Mouse (Mus musculus): ENCODE data around the gene Rasgrp4. TPM values are rescaled to one million over a fixed set of nuclear protein-coding genes. Genes with fewer than 3 reads are reported as not detected.

Gene Rasgrp4
- 0.70 and 0.86 TPM in 2 replicates for polyA plus RNA-seq (2014; fragmentation: Nextera tagmentation; extraction: Ambion mirVana)

DNA sequence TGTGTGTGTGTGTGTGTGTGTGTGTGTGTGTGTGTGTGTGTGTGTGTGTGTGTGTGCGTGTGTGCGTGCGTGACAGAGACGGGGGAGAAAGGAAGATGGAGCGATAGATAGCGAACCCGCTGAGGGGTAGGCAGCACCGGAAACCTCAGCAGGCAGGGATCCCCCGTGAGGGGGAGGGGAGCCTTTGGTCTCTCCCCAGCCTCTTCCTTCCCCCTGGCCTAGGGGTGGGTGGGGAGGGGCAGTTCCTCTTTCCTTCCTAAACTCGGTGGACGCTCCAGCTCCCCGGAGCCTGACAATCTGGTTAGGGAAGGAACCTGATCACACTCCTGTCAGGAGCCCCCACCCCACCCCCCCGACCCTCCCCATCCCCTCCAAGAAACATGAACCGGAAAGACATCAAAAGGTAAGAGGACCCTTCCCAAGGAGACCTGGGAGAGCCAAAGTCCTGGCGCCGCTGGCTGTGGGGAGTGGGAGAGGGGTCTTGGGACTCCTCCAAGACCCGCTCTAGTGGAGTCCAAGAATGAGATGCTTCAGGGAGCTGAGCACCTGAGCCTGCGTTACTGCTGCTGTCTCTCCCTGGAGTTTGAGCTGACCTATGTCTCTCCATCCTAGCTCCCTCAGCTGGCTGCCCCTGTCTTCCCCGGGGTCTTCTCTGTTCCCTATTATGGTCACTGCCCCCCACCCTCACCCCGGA is at the start of gene Rasgrp4:
Rasgrp4 (plus strand) TSS at position 159 of the 694 bp plus-strand sequence.
- Histone ChIP-seq H3K4me3 (replicated peaks; ENCODE audit: low read depth, low read length) (peak within 1 kb of the TSS; percentile 18; the same call in 1 of the 2 replicates), H3K27ac (replicated peaks; ENCODE audit: low read depth, low read length) (no peak within 1 kb of the TSS), H3K4me1 (ENCODE audit: control insufficient read depth, insufficient read depth, low read length) (no peaks in the 10 kb centered on the region), H3K9ac (replicated peaks; ENCODE audit: low read length) (peak within 1 kb of the TSS; percentile 42; the same call in 1 of the 2 replicates), H3K4me2 (ENCODE audit: low read length) (peak within 1 kb of the TSS; percentile 52), H3K36me3 (ENCODE audit: control insufficient read depth, insufficient read depth, low read length) (no peaks in the 10 kb centered on the region), H3K27me3 (ENCODE audit: control insufficient read depth, insufficient read depth, low read length) (peaks cover 10% of the 10 kb centered on the region; the same call in 1 of the 2 replicates), H3K9me3 (ENCODE audit: control insufficient read depth, low read length) (no peaks in the 10 kb centered on the region)
- ATAC-seq (ENCODE audit: low FRiP score, low TSS enrichment) = no peak
- peak; percentile 48 for DNase-seq
- WGBS = under 1% methylated on average over 19 of the region's 20 CpGs

DNA sequence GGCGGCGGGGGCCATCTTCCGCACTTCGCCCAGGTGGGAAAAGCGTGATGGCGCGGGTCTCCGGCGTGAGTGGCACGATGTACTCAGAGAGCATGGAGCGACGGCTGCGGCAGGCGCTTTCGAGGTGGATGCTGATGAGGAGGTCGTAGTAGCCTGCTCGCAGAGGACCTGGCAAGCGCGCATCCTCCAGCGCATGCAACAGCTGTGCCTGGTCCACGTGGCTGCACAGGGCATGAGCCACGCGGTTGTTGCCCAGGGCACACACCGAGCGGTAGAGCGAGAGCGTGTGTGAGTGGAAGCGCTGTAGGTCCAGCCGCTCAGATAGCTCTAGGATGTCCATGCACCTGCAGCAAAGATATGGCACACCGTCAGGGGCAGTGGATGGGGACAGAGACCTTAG is 48.7 kb upstream of the Rasgrp4 start:
- ATAC-seq (ENCODE audit: low FRiP score, low TSS enrichment) = no peak
- no peak overlapping the region for H3K4me2 ChIP-seq (ENCODE audit: low read length)
- no peaks in the 10 kb centered on the region for H3K36me3 ChIP-seq (ENCODE audit: control insufficient read depth, insufficient read depth, low read length)

DNA sequence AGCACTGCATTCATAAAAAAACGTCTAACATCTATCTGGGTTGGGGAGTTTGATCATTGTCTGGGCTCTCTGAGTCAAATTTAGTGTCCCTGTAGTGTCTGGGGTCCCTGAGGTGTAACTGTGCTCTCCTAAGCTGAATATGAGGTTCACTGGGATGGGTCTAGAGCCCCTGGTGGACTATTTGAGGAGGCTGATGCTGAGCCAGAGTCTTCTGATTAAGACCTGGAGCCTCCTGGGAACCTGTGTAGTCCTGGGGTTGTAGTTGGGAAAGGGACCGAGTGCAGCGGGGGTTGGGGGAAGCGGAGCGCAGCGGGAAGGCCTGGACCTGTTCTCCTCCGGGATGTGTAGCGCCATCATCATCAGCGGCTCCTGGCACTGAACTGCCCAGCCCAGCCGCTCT is 47.7 kb upstream of the Rasgrp4 start:
- Histone ChIP-seq H3K27me3 (ENCODE audit: control insufficient read depth, insufficient read depth, low read length) (no peaks in the 10 kb centered on the region), H3K27ac (replicated peaks; ENCODE audit: low read depth, low read length) (no peak overlapping the region), H3K36me3 (ENCODE audit: control insufficient read depth, insufficient read depth, low read length) (no peaks in the 10 kb centered on the region), H3K9ac (replicated peaks; ENCODE audit: low read length) (no peak overlapping the region), H3K4me3 (replicated peaks; ENCODE audit: low read depth, low read length) (no peak overlapping the region), H3K4me1 (ENCODE audit: control insufficient read depth, insufficient read depth, low read length) (no peaks in the 10 kb centered on the region), H3K9me3 (ENCODE audit: control insufficient read depth, low read length) (no peaks in the 10 kb centered on the region), H3K4me2 (ENCODE audit: low read length) (no peak overlapping the region)
- no peak for DNase-seq
- WGBS = 92% methylated on average over 10 of the region's 10 CpGs
- no peak for ATAC-seq (ENCODE audit: low FRiP score, low TSS enrichment)

More for the DNA sequence above, 48.7 kb upstream of the Rasgrp4 start:
- Histone ChIP-seq H3K27me3 (ENCODE audit: control insufficient read depth, insufficient read depth, low read length) (no peaks in the 10 kb centered on the region), H3K27ac (replicated peaks; ENCODE audit: low read depth, low read length) (no peak overlapping the region), H3K9me3 (ENCODE audit: control insufficient read depth, low read length) (no peaks in the 10 kb centered on the region), H3K9ac (replicated peaks; ENCODE audit: low read length) (no peak overlapping the region), H3K4me3 (replicated peaks; ENCODE audit: low read depth, low read length) (no peak overlapping the region), H3K4me1 (ENCODE audit: control insufficient read depth, insufficient read depth, low read length) (no peaks in the 10 kb centered on the region)
- DNase-seq = no peak
- 93% methylated on average over 30 of the region's 30 CpGs for WGBS

DNA sequence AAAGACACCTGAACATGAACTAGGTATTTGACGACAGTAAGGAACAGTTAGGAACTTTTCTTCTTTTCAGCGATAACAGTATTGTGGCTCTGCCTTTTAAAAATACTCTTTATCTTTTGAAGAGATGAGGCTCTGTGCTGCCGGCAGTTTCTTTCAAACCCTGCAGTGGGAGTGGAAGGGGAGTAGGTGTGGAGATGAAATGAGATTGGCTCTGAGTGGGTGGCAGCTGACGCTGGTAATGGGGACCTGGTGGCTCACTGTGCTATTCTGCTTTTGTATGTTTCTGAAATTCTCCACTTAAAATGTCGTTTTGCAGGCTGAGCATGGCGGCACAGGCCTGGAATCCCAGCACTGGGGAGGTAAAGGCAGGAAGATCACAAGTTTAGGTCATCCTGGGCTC is 45.8 kb upstream of the Rasgrp4 start:
- DNase-seq (no peak), ATAC-seq (ENCODE audit: low FRiP score, low TSS enrichment) (no peak)
- Histone ChIP-seq H3K36me3 (ENCODE audit: control insufficient read depth, insufficient read depth, low read length) (no peaks in the 10 kb centered on the region), H3K27me3 (ENCODE audit: control insufficient read depth, insufficient read depth, low read length) (no peaks in the 10 kb centered on the region), H3K4me1 (ENCODE audit: control insufficient read depth, insufficient read depth, low read length) (no peaks in the 10 kb centered on the region), H3K4me3 (replicated peaks; ENCODE audit: low read depth, low read length) (no peak overlapping the region), H3K9me3 (ENCODE audit: control insufficient read depth, low read length) (no peaks in the 10 kb centered on the region), H3K9ac (replicated peaks; ENCODE audit: low read length) (no peak overlapping the region), H3K4me2 (ENCODE audit: low read length) (no peak overlapping the region), H3K27ac (replicated peaks; ENCODE audit: low read depth, low read length) (no peak overlapping the region)
- WGBS = 81% methylated on average over 6 of the region's 6 CpGs

DNA sequence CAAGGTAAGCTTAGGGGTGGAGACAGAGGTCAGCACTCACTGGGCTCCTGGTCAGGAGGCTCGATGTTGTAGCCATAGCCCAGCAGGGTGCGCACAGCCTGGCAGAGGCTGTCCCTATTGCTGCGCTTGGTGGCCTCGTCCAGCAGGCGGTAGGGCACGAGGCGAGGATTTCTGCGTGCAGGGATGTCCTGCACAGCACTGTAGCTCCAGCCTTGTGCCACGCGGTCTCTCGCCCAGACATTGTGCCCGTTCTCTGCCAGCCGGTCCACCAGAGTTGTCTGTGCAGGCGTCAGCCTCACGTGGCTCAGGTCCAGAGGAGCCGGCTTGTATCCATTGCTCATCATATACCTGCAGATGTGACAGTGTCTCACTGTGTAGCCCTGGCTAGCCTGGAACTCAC is 37.5 kb upstream of the Rasgrp4 start:
- Histone ChIP-seq H3K9me3 (ENCODE audit: control insufficient read depth, low read length) (no peaks in the 10 kb centered on the region), H3K4me1 (ENCODE audit: control insufficient read depth, insufficient read depth, low read length) (no peaks in the 10 kb centered on the region), H3K9ac (replicated peaks; ENCODE audit: low read length) (no peak overlapping the region), H3K27ac (replicated peaks; ENCODE audit: low read depth, low read length) (no peak overlapping the region), H3K27me3 (ENCODE audit: control insufficient read depth, insufficient read depth, low read length) (no peaks in the 10 kb centered on the region), H3K4me2 (ENCODE audit: low read length) (no peak overlapping the region), H3K4me3 (replicated peaks; ENCODE audit: low read depth, low read length) (no peak overlapping the region), H3K36me3 (ENCODE audit: control insufficient read depth, insufficient read depth, low read length) (no peaks in the 10 kb centered on the region)
- DNase-seq = no peak
- ATAC-seq (ENCODE audit: low FRiP score, low TSS enrichment) = no peak
- 87% methylated on average over 16 of the region's 16 CpGs for WGBS

DNA sequence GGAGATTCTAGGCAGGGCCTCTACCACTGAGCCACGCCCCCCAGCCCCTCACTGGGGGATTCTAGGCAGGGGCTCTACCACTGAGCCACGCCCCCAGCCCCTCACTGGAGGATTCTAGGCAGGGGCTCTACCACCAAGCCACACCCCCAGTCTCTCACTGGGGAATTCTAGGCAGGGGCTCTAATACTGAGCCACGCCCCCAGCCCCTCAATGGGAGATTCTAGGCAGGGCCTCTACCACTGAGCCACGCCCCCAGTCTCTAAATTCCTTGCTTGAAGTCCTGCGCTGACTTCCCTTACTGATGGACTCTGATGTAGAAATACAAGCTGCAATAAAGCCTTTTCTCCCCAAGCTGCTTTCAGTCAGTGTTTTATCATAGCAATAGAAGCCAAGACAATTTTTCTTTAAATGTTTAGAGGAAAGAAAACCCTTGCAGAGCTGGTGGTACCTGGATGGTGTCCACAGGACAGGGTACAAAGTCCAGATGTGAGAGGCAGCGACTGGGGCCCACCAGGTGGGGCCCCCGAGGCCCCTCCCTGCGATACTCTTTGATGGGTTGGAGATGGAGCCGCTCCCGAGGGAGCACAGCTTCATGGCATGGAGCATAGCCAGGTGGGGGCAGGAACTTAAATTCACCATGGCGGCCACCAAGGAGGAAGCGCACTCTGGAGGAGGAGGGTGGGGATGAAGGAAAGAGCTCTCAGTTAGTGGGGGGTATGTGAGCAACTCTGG is 33.2 kb upstream of the Rasgrp4 start:
- 90% methylated on average over 12 of the region's 12 CpGs for WGBS
- H3K27ac ChIP-seq (replicated peaks; ENCODE audit: low read depth, low read length) = no peak overlapping the region
- no peaks in the 10 kb centered on the region for H3K9me3 ChIP-seq (ENCODE audit: control insufficient read depth, low read length)
- no peak for DNase-seq
- ATAC-seq (ENCODE audit: low FRiP score, low TSS enrichment) = no peak
- no peaks in the 10 kb centered on the region for H3K4me1 ChIP-seq (ENCODE audit: control insufficient read depth, insufficient read depth, low read length)
- no peaks in the 10 kb centered on the region for H3K27me3 ChIP-seq (ENCODE audit: control insufficient read depth, insufficient read depth, low read length)
- no peak overlapping the region for H3K4me3 ChIP-seq (replicated peaks; ENCODE audit: low read depth, low read length)
- H3K36me3 ChIP-seq (ENCODE audit: control insufficient read depth, insufficient read depth, low read length) = no peaks in the 10 kb centered on the region
- no peak overlapping the region for H3K9ac ChIP-seq (replicated peaks; ENCODE audit: low read length)
- no peak overlapping the region for H3K4me2 ChIP-seq (ENCODE audit: low read length)

DNA sequence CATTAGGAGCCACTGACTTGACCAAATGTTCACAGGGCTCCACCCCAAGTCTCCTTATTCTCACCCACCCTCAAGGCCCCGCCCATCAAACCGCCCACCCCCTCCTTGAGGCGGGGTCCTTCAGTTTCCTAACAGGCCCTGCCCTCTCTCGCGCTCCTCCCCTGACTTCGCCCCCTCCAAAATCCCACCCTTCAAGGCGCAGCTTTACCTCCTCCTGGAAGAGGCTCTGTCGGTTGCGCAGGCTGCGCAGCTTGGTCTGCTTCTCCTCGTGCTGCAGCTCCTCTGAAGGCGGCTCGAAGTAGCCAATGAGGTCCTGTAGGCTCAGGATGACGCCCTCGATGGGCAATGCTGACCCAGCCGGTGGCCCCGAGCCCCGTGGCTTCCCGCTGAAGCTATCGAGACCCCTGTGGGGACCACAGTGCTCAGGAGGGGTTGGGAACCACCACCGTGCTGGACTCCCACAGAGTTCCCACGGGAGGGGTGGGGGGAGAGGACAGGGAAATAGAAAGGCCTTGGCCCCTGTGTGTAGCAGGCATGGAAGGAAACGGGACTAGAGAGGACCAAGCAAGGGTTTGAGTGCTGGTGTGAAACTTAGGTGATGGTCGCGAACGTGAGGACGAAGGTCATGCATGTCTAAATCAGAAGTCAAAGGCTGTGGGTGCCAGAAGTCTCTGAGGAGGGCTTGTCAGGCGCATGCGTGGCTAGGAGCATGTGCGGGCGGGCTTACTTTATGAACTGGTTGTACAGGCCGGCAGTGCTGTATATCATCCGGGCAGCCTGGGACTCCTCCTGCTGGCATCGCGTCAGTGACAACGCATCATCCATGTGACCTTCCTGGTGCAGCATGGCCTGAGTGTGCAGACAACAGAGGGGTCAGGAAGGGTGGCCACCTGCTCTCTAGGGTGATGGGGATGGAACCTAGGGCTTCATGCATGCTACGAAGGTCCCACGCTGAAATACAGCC is 25.4 kb upstream of the Rasgrp4 start:
- DNase-seq (peak; percentile 39), ATAC-seq (ENCODE audit: low FRiP score, low TSS enrichment) (no peak)
- H3K4me3 ChIP-seq (replicated peaks; ENCODE audit: low read depth, low read length) = no peak overlapping the region
- H3K27me3 ChIP-seq (ENCODE audit: control insufficient read depth, insufficient read depth, low read length) = no peaks in the 10 kb centered on the region
- no peak overlapping the region for H3K9ac ChIP-seq (replicated peaks; ENCODE audit: low read length)
- H3K4me2 ChIP-seq (ENCODE audit: low read length) = peak overlapping the region; percentile 40
- H3K36me3 ChIP-seq (ENCODE audit: control insufficient read depth, insufficient read depth, low read length) = no peaks in the 10 kb centered on the region
- no peaks in the 10 kb centered on the region for H3K9me3 ChIP-seq (ENCODE audit: control insufficient read depth, low read length)
- WGBS = 30% methylated on average over 38 of the region's 38 CpGs
- no peak overlapping the region for H3K27ac ChIP-seq (replicated peaks; ENCODE audit: low read depth, low read length)
- H3K4me1 ChIP-seq (ENCODE audit: control insufficient read depth, insufficient read depth, low read length) = no peaks in the 10 kb centered on the region

DNA sequence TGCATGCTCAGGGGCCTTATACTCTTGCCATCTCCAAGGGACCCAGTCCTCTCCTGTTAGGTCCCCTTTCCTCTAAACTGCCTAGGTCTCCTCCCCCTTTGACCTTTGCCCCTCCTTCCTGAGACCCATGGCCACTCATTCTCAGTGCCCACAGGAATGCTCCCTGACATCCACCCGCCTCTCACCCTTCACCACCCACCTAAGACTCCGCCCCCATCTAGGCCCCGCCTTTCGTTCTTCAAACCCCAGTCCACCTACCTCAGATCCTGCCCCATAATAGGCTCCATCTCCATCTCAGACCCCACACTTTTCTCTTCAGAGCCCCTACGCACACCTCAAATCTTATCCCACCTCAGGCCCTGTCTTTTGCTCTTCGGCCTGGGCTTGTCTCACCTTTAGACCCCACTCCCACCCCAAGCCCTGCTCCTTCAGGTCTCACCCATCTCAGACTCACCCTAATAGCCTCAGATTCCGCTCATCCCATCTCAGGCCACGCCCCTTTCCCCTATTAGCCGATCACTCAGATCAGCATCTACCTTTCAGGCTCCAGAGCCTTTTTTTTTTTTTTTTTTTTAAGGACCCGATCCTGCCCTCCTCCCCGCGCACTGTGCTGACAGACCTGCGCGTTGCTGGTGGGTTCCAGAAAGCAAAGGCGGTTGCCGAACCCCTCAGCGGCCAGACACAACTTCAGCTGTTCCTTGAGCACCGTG is 16.4 kb upstream of the Rasgrp4 start:
- no peak overlapping the region for H3K9ac ChIP-seq (replicated peaks; ENCODE audit: low read length)
- no peaks in the 10 kb centered on the region for H3K36me3 ChIP-seq (ENCODE audit: control insufficient read depth, insufficient read depth, low read length)
- no peak overlapping the region for H3K4me2 ChIP-seq (ENCODE audit: low read length)
- DNase-seq (no peak), ATAC-seq (ENCODE audit: low FRiP score, low TSS enrichment) (no peak)
- WGBS = 11% methylated on average over 18 of the region's 18 CpGs
- H3K27me3 ChIP-seq (ENCODE audit: control insufficient read depth, insufficient read depth, low read length) = no peaks in the 10 kb centered on the region
- H3K9me3 ChIP-seq (ENCODE audit: control insufficient read depth, low read length) = no peaks in the 10 kb centered on the region
- H3K4me1 ChIP-seq (ENCODE audit: control insufficient read depth, insufficient read depth, low read length) = no peaks in the 10 kb centered on the region
- no peak overlapping the region for H3K27ac ChIP-seq (replicated peaks; ENCODE audit: low read depth, low read length)
- H3K4me3 ChIP-seq (replicated peaks; ENCODE audit: low read depth, low read length) = no peak overlapping the region
